Mouse (Mus musculus) urinary bladder, postnatal 25 days (tissue): ENCODE measurements around the gene Man1c1.

ENCODE experiments used
- DNase-seq: peaks from one replicate; pipeline ENCODE4 v3.0.0; 2022; ENCODE audit warnings: low spot score

The Man1c1 gene

DNA sequence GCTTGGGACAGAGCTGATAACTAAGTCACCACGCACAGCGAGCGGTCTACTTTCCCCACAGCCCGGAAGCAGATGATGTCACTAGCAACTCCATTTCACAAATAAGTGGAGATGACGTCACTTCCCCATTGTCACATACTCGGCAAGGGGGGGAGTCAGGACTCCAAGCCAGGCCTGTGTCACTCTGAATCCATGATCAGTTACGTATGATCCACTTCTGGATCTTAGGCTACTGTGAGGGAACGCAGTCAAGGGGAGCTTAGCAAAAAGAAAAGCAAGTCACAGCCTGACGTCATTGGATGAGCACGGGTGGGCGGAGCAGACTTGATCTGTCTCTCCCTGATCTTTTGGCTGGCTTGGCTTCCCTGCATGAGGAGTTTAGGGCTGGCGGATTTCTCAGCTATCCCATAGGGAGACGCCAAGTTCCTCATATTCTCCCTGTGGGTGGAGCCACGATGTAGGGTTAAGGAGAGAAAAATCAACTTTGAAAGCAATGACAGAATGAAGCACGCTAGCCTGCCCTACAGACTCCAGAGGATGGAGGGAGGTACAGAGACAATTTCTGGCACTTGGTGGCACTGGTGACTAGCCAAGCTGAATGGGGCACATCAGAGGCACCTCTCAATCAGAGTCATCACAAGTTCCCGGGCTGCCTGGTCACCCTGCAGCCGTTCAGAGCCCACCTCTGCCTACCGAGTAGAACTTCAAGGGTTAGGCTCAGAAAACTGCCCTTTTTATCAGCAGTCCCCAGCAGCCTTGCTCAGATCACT lies 155.7 kb downstream of the Man1c1 start:
- no peak for DNase-seq

DNA sequence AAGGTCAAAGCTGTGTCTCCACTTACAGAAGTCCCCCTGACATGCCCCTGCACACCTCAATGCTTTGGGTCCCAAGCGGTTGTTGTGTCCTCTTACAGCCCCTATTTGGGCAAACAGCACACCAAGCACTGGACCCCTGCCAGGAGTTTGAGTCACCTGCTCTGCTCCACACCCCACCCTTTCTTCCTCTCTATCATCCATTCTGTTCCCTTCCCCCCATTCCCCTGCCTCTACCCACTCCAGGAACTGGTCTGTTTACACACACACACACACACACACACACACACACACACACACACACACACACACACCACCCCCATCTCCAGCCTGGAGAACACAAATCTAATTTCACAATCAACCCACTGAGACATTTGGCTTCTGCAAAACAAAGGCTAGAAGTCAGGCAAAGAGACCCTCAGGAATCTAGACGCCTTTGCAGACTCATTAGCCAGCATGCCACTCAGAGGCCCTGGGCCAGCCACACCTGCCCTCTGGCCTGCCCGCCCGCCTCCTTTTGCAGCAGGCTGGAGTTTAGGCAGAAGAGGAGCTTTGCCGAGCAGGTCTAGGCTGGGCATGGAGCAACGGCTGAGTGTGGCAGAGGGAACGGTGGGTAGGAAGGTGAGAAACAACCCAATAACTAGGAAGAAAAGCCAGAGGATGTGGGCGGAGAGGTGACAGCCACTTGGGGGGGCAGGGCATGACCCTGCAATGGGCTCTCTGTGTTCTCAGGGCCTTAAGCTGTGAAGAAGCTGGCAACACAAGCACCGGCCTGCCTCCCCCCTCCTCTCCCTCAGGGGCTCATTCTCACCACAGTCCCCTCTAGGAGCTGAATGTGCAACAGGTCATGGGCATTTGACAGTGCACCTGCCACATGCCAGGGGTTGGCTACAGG lies 157.0 kb downstream of the Man1c1 start:
- peak; percentile 54 for DNase-seq

- DNase-seq: peak; percentile 94
Measured at GRCm38 (mm10) chr4:134543261-134543660, 160.8 kb downstream of the Man1c1 start.

DNA sequence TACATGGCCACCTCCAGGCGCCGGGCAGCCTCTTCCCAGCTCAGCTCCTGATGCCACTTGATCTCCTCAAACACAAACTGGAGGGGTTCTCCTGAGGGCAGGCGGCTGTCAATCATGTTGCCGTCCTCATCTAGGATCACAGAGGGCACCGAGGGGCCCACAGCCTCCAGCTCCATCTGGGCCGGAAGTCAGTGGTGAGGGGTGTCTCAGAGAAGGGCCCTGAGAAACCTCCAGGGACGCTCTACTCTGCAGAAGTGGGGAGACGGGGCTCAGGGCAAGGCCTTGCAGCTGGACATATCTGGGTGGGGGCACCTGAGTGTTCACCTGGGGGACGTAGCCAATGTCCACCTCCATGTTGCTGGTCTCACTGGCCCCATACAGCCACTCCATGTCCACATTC lies 161.4 kb downstream of the Man1c1 start:
- no peak for DNase-seq

DNA sequence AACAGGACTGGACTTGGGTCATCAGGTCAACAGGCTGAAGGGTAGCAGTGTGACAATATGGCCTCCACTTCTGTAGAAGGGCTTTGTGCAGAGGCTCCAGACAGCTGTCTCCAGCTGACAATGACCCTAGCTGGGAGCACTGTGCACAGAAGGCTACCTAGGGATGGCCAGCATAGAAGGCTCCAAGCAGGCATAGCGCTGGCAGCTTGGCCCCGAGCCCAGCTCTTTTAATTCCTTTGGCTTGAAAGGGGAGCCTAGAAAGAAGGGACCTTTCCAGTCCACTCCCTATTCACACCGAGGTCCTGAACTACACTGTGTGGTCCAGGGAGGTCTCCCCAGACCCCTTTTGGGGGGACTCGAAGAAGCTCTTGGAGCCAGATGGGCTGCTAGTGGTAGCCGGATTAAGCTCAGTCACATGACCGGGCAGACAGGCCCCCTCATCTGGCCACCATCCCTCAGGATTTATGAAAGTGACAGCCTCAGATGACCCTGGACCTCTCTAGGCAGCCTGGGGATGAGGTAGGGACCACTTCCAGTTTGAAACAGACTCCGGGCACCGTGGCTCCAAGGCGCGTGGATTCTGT lies 165.0 kb downstream of the Man1c1 start:
- DNase-seq: no peak

DNA sequence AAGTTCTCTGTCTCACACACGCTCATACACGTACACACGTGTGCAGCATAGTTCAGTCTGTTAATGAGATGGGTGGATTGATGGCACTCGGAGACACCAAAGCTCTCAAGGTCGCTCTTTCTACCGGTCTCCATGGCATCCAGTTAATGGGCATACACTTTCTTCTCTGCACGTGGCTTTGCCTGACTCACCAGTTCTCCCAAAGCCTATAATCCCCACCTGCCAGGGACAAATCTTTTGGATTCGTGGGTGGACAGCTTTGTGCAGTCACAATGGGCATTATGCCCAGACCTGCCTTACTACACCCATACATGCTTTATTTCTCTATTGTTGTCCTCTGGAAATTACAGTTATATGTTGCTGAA lies 168.3 kb downstream of the Man1c1 start:
- no peak for DNase-seq

GRCm38 (mm10) chr4:134534932-134535786 lies 168.9 kb downstream of the Man1c1 start, which contains the start of gene Mtfr1l:
TSS of gene Mtfr1l (minus strand) at chr4:134535387.
- DNase-seq: peak; percentile 96

GRCm38 (mm10) chr4:134534124-134534886 lies 169.8 kb downstream of the Man1c1 start:
- DNase-seq: peak; percentile 75

DNA sequence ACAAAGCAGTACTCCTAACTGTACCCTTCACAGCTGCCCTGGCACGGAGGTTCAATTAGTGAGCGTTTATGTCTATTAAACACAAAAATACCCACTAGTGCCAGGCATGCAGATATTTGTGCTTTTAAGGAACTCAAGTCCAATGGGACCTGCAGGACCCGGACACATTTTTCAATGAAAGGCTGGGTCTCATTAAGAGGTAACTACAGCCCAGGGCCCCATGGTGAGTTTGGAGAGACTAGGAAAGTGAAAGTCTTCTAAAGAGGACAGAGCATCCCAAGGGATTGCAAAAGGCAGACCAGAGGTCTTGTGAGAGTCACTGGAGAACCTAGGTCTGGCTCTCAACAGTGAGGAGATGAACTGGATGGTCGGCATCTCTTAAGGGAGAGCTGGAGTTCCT lies 170.7 kb downstream of the Man1c1 start:
- DNase-seq: no peak

DNA sequence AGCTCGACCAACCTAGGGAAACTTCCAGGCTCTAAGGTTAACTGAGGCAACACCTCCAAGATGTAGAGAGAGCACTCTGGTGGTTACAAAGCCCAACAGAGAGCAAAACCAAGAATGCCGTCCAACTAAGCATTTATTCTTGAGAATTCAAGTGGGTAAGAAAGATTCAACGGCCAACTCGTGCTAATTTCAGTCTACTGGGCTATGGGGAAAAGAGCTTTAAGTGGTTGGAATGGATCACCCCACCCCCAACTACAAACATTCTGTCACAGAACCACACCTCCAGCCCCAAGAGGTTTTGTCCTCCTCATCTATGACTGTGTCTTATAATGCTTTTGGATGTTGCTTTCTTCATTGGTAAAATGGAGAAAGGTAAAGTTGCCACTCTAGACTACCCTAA lies 171.2 kb downstream of the Man1c1 start:
- no peak for DNase-seq

DNA sequence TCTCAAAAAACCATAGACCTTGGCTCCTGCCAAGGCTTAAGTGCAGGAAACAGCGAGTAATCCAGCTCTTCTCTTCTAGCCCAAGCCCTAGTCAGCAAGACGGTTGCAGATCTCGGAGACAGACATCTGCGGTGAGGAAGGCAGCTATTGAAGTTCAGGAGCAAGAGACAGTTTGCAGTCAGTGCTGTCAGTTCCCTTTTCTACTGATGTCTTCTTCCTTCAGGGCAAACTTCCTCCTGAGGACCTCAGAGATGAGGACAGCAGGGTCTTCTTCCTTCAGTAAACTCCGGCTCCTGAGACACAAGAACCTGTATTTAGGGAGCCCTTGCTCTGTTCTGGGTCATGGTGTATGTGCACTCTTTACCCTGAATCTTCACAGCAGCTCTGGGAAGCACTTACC lies 177.9 kb downstream of the Man1c1 start:
- no peak for DNase-seq

GRCm38 (mm10) chr4:134525806-134526205 lies 178.3 kb downstream of the Man1c1 start:
- no peak for DNase-seq

- DNase-seq: no peak
Measured at GRCm38 (mm10) chr4:134523447-134523846, 180.6 kb downstream of the Man1c1 start.

DNA sequence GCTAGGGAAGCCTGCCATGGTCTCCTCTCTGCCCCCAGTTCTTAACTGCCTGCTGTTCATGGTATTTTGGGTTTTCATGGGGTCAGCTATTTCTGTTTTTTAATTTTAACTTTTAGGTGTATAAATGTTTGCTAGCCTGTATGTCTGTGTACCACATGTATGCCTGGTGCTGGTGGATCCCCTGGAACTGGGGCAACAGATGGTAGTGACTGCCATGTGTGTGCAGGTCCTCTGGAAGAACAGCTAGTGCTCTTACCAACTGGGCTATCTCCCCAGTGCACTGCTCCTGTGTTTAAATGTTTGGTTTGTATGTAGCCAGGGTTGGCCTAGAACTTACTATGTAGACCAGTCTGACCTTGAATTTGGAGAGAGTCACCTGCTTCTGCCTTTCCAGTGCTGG lies 184.8 kb downstream of the Man1c1 start:
- no peak for DNase-seq

DNA sequence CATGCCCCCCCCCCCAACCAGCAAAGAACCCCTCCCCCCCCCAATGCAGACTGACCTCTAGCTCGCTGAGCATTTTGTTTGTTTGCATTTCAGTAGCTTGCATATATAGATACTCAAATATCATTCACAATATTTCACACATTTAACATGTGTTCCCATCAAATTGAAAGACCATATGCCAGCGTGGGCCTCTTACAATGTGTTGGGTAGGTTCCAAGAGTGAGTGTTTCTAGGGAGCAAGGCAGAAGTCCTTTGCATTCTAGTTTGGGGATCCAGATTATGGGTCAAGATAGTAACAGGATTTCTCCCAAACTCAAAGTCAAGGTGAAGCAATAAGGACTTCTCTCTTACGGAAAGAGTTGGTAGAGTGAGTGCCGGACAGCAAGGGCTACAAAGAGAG lies 185.5 kb downstream of the Man1c1 start:
- no peak for DNase-seq

- DNase-seq: no peak
Measured at GRCm38 (mm10) chr4:134517719-134518118, 186.4 kb downstream of the Man1c1 start.

DNA sequence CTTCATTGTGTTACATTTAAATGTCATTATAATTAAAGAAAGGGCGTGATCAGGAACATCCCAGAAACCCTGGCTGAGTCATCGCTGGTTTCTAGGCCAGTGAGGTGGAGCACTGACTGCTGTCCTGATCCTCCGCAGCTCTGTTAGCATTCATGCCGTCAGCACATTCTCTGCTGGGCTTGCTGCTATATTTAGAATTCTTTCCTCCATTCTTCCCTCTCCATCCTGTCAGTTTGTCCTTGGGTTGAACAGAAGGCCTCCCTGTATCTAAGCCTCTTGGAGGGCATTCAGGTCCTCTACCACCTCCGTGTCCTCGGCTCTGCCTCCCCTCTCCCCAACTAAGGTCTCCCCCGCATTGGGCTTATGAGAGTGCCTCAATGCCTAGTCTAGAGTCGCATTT lies 187.1 kb downstream of the Man1c1 start:
- no peak for DNase-seq

GRCm38 (mm10) chr4:134515614-134516013 lies 188.5 kb downstream of the Man1c1 start:
- DNase-seq: no peak

GRCm38 (mm10) chr4:134514309-134514930 lies 189.7 kb downstream of the Man1c1 start:
- DNase-seq: no peak

GRCm38 (mm10) chr4:134512798-134513197 lies 191.3 kb downstream of the Man1c1 start:
- peak; percentile 69 for DNase-seq

DNA sequence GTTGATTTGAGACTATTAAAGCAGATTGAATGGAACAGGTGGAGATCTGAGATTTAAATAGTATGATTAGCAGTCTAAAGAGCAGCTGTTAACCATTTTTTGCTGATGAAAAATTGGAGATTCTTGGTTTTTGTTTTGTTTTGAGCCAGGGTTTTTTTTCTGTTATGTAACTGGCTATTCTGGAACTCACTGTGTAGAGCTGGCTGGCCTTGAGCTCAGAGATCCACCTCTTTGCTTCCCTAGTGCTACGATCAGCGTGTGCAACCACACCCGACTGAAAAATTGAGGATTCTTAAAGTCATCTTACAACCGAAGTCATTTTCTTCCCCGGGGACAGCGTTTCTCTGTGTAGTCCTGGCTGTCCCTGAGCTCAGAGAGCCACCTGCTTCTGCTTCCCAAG lies 192.4 kb downstream of the Man1c1 start:
- DNase-seq: no peak
